Mouse (Mus musculus) midbrain, postnatal 0 days (tissue): Measurements from ENCODE around the gene Ajuba. TPM values are rescaled to one million over a fixed set of nuclear protein-coding genes. Genes with fewer than 3 reads are reported as not detected.

Experiments
- ATAC-seq: fragments of 200-750 bp; cut with Nextera tagmentation; 2 replicates; pipeline ENCODE4 v1.8.0; 2017; ENCODE audit warnings: moderate number of reproducible peaks, mild to moderate bottlenecking, moderate TSS enrichment, moderate library complexity; ENCODE audit not compliant: low FRiP score
- DNase-seq: peaks from one replicate; pipeline ENCODE4 v3.0.0-alpha.2; 2015; ENCODE audit warnings: low spot score
- H3K27ac ChIP-seq: fragments of 300-500 bp; sonication (generic); 2 replicates; pipeline ENCODE4 v1.5.1; 2014; ENCODE audit warnings: low read depth, mild to moderate bottlenecking, low read length, mixed read lengths
- H3K27me3 ChIP-seq: fragments of 300-500 bp; sonication (generic); 2 replicates; pipeline ENCODE4 v1.6.1; 2014; ENCODE audit warnings: low read length, control low read depth, mixed read lengths; ENCODE audit not compliant: insufficient read depth
- H3K36me3 ChIP-seq: fragments of 300-500 bp; sonication (generic); 2 replicates; pipeline ENCODE4 v1.6.1; 2014; ENCODE audit warnings: low read length, control low read depth, mixed read lengths; ENCODE audit not compliant: insufficient read depth
- H3K4me1 ChIP-seq: fragments of 300-500 bp; sonication (generic); 2 replicates; pipeline ENCODE4 v1.6.1; 2014; ENCODE audit warnings: mild to moderate bottlenecking, control low read depth, antibody characterized with exemption, low read length, mixed read lengths; ENCODE audit not compliant: insufficient read depth
- H3K4me2 ChIP-seq: fragments of 300-500 bp; sonication (generic); 2 replicates; pipeline ENCODE4 v1.6.1; 2014; ENCODE audit warnings: low read depth, mild to moderate bottlenecking, low read length, mixed read lengths; ENCODE audit not compliant: poor library complexity, severe bottlenecking
- H3K4me3 ChIP-seq: fragments of 300-500 bp; sonication (generic); 2 replicates; pipeline ENCODE4 v1.5.1; 2014; ENCODE audit warnings: low read depth, mild to moderate bottlenecking, low read length, moderate library complexity
- H3K9ac ChIP-seq: fragments of 300-500 bp; sonication (generic); replicated peaks from 2 replicates; pipeline ENCODE4 v1.6.1; 2014; ENCODE audit warnings: mild to moderate bottlenecking, low read length, moderate library complexity, mixed read lengths; ENCODE audit not compliant: poor library complexity, severe bottlenecking
- H3K9me3 ChIP-seq: fragments of 300-500 bp; sonication (generic); 2 replicates; pipeline ENCODE4 v1.6.1; 2016; ENCODE audit warnings: low read length, control low read depth
- CTCF ChIP-seq: IDR thresholded peaks from 2 replicates; pipeline ENCODE4 v1.5.1; 2016; ENCODE audit warnings: antibody characterized with exemption, mild to moderate bottlenecking
- WGBS: fragments of 180-500 bp; shearing (Covaris S2); extraction: QIAGEN DNeasy Blood & Tissue Kit; methylation state at CpG from one replicate; pipeline ENCODE4 v1.1.7; 2014; 5-methylcytosine and 5-hydroxymethylcytosine counted together
- polyA plus RNA-seq: library from polyadenylated mRNA; unstranded; fragments of >200 nt; fragmentation: Nextera tagmentation; extraction: Ambion mirVana; gene quantifications from 2 replicates; pipeline ENCODE4 v1.2.1, GENCODE M21; 2015
- total RNA-seq: library from RNA; depleted of rRNA; stranded (reverse); fragments of >200 nt; gene quantifications from 2 replicates; pipeline ENCODE4 v1.2.3, GENCODE M21; 2014

Ajuba gene
- total and polyA plus RNA-seq, 2 experiments from 2014 or later: 3.9 to 8.1 TPM

GRCm38 (mm10) chr14:54597084-54597483 is 19.7 kb upstream of the Ajuba start:
- H3K9ac ChIP-seq: no peak overlapping the region
- peak; percentile 57 for TF ChIP-seq CTCF
- no peaks in the 10 kb centered on the region for H3K4me1 ChIP-seq
- no peaks in the 10 kb centered on the region for H3K36me3 ChIP-seq
- no peaks in the 10 kb centered on the region for H3K27me3 ChIP-seq
- 79% methylated on average over 7 of the region's 7 CpGs for WGBS
- no peaks in the 10 kb centered on the region for H3K9me3 ChIP-seq
- no peak overlapping the region for H3K27ac ChIP-seq
- DNase-seq (no peak), ATAC-seq (no peak)
- no peak overlapping the region for H3K4me3 ChIP-seq
- no peak overlapping the region for H3K4me2 ChIP-seq

GRCm38 (mm10) chr14:54594631-54595414 is 17.5 kb upstream of the Ajuba start:
- H3K9ac ChIP-seq: no peak overlapping the region
- no peaks in the 10 kb centered on the region for H3K4me1 ChIP-seq
- H3K27ac ChIP-seq: no peak overlapping the region
- H3K4me3 ChIP-seq: no peak overlapping the region
- WGBS: 64% methylated on average over 28 of the region's 28 CpGs
- DNase-seq: no peak
- no peaks in the 10 kb centered on the region for H3K36me3 ChIP-seq
- ATAC-seq: no peak
- no peak overlapping the region for H3K4me2 ChIP-seq
- no peaks in the 10 kb centered on the region for H3K27me3 ChIP-seq
- TF ChIP-seq CTCF: 0 out of 2 replicates have a peak, but pooled peaks have one; percentile 3
- H3K9me3 ChIP-seq: no peaks in the 10 kb centered on the region

- Histone ChIP-seq H3K4me2 (no peak overlapping the region), H3K27me3 (no peaks in the 10 kb centered on the region), H3K4me1 (no peaks in the 10 kb centered on the region), H3K36me3 (no peaks in the 10 kb centered on the region), H3K4me3 (no peak overlapping the region), H3K9me3 (no peaks in the 10 kb centered on the region), H3K9ac (no peak overlapping the region), H3K27ac (no peak overlapping the region)
- ATAC-seq (no peak), DNase-seq (no peak)
- TF ChIP-seq CTCF: peak; percentile 46
- WGBS: 98% methylated on average over 3 of the region's 3 CpGs
Observed at GRCm38 (mm10) chr14:54594055-54594454, 16.7 kb upstream of the Ajuba start.

GRCm38 (mm10) chr14:54592319-54592934 is 15.1 kb upstream of the Ajuba start:
- Histone ChIP-seq H3K4me3 (no peak overlapping the region), H3K4me1 (no peaks in the 10 kb centered on the region), H3K36me3 (no peaks in the 10 kb centered on the region), H3K27me3 (no peaks in the 10 kb centered on the region), H3K9me3 (no peaks in the 10 kb centered on the region), H3K27ac (peak overlapping the region; percentile 7; the same call in 1 of the 2 replicates), H3K4me2 (no peak overlapping the region), H3K9ac (no peak overlapping the region)
- TF ChIP-seq CTCF: no peak
- WGBS: 67% methylated on average over 10 of the region's 10 CpGs
- DNase-seq: peak; percentile 42
- ATAC-seq: 0 out of 2 replicates have a peak, but pooled peaks have one; percentile 41

- Histone ChIP-seq H3K9me3 (no peaks in the 10 kb centered on the region), H3K36me3 (no peaks in the 10 kb centered on the region), H3K4me3 (no peak overlapping the region), H3K27ac (no peak overlapping the region), H3K4me2 (no peak overlapping the region), H3K27me3 (no peaks in the 10 kb centered on the region), H3K4me1 (no peaks in the 10 kb centered on the region), H3K9ac (no peak overlapping the region)
- TF ChIP-seq CTCF: no peak
- DNase-seq (no peak), ATAC-seq (no peak)
- WGBS: 91% methylated on average over 16 of the region's 16 CpGs
Observed at GRCm38 (mm10) chr14:54591056-54591455, 13.7 kb upstream of the Ajuba start.

- WGBS: 43% methylated on average over 7 of the region's 7 CpGs
- DNase-seq: peak; percentile 63
- peak; percentile 76 for TF ChIP-seq CTCF
Observed at GRCm38 (mm10) chr14:54583681-54584338, 6.5 kb upstream of the Ajuba start.

More at GRCm38 (mm10) chr14:54583681-54584338, 6.5 kb upstream of the Ajuba start:
- no peak overlapping the region for H3K27ac ChIP-seq
- no peaks in the 10 kb centered on the region for H3K27me3 ChIP-seq
- no peak overlapping the region for H3K9ac ChIP-seq
- H3K4me2 ChIP-seq: no peak overlapping the region
- H3K4me3 ChIP-seq: no peak overlapping the region
- 0 out of 2 replicates have a peak, but pooled peaks have one; percentile 44 for ATAC-seq
- H3K9me3 ChIP-seq: no peaks in the 10 kb centered on the region
- no peaks in the 10 kb centered on the region for H3K4me1 ChIP-seq
- peaks cover 5% of the 10 kb centered on the region; the same call in 1 of the 2 replicates for H3K36me3 ChIP-seq
